Mouse (Mus musculus) gastrocnemius, postnatal 36 days (tissue): ENCODE results near the gene Gucy2d. TPM values are rescaled to one million over a fixed set of nuclear protein-coding genes. Genes with fewer than 3 reads are reported as not detected.
A peak's percentile ranks its signal among the peaks of the same experiment; 100 is the strongest.

Source experiments
- DNase-seq, 2 experiments: peaks; one replicate each; pipeline ENCODE4 v3.0.0; 2022
- intact Hi-C: fragments of 180-260 bp; cut with DNase I; formaldehyde crosslinking; loops from one replicate; pipeline ENCODE4 v1.15.1; 2025
- long read RNA-seq, 2 experiments: library from polyadenylated mRNA; stranded (forward); transcript quantifications; one replicate each; pipeline ENCODE4 v2.0.0; 2021
- total RNA-seq, 2 experiments: library from RNA; stranded (reverse); gene quantifications; 2 replicates each; pipeline ENCODE4 v1.2.3; 2021

Gucy2d gene
- under 1 TPM; 0.26 to 0.37 TPM for total RNA-seq
- long read RNA-seq, experiment 1: 0 reads
- long read RNA-seq, experiment 2: 0 reads

- DNase-seq: no peak
- intact Hi-C loops: no loop called here
Measured at GRCm38 (mm10) chr7:98439956-98440466, at the start of gene Gucy2d. TSS of gene Gucy2d (plus strand) at chr7:98440416.

- peak in 1 of 2 experiments; percentile 14 for DNase-seq
- intact Hi-C loops: no loop called here
Measured at GRCm38 (mm10) chr7:98390486-98390885, 49.7 kb upstream of the Gucy2d start.

GRCm38 (mm10) chr7:98391351-98391936 lies 48.8 kb upstream of the Gucy2d start:
- intact Hi-C loops: no loop called here
- no peak for DNase-seq

GRCm38 (mm10) chr7:98392466-98393201 lies 47.6 kb upstream of the Gucy2d start:
- no peak for DNase-seq
- intact Hi-C loops: no loop called here

- no peak for DNase-seq
- intact Hi-C loops: no loop called here
Measured at GRCm38 (mm10) chr7:98402582-98403574, 37.3 kb upstream of the Gucy2d start.

- intact Hi-C loops: no loop called here
Measured at GRCm38 (mm10) chr7:98403996-98404395, 36.2 kb upstream of the Gucy2d start.

GRCm38 (mm10) chr7:98407615-98408014 lies 32.6 kb upstream of the Gucy2d start:
- no peak for DNase-seq
- intact Hi-C loops: no loop called here

More at GRCm38 (mm10) chr7:98403996-98404395, 36.2 kb upstream of the Gucy2d start:
- no peak for DNase-seq

- intact Hi-C loops: no loop called here
Measured at GRCm38 (mm10) chr7:98413115-98413514, 27.1 kb upstream of the Gucy2d start.

GRCm38 (mm10) chr7:98415550-98415949 lies 24.7 kb upstream of the Gucy2d start:
- intact Hi-C loops: no loop called here
- no peak for DNase-seq

More at GRCm38 (mm10) chr7:98413115-98413514, 27.1 kb upstream of the Gucy2d start:
- DNase-seq: no peak

- intact Hi-C loops: no loop called here
Measured at GRCm38 (mm10) chr7:98416020-98416419, 24.2 kb upstream of the Gucy2d start.

GRCm38 (mm10) chr7:98418031-98418805 lies 22.0 kb upstream of the Gucy2d start:
- intact Hi-C loops: no loop called here
- no peak for DNase-seq

More at GRCm38 (mm10) chr7:98416020-98416419, 24.2 kb upstream of the Gucy2d start:
- DNase-seq: no peak

GRCm38 (mm10) chr7:98419366-98419765 lies 20.9 kb upstream of the Gucy2d start:
- intact Hi-C loops: no loop called here
- DNase-seq: no peak

GRCm38 (mm10) chr7:98423546-98423945 lies 16.7 kb upstream of the Gucy2d start:
- no peak for DNase-seq
- intact Hi-C loops: no loop called here

- no peak for DNase-seq
- intact Hi-C loops: no loop called here
Measured at GRCm38 (mm10) chr7:98424396-98424795, 15.8 kb upstream of the Gucy2d start.

- intact Hi-C loops: no loop called here
- DNase-seq: no peak
Measured at GRCm38 (mm10) chr7:98425551-98425950, 14.7 kb upstream of the Gucy2d start.

- intact Hi-C loops: no loop called here
- DNase-seq: no peak
Measured at GRCm38 (mm10) chr7:98426641-98427040, 13.6 kb upstream of the Gucy2d start.

GRCm38 (mm10) chr7:98427115-98427835 lies 12.9 kb upstream of the Gucy2d start:
- no peak for DNase-seq
- intact Hi-C loops: no loop called here

GRCm38 (mm10) chr7:98429579-98429978 lies 10.6 kb upstream of the Gucy2d start:
- no peak for DNase-seq
- intact Hi-C loops: no loop called here

- peak in 1 of 2 experiments; percentile 46 for DNase-seq
- intact Hi-C loops: loop anchor here (2.0 kb wide), 1 partner anchor 82 kb away; no protein-coding TSS in a partner anchor
Measured at GRCm38 (mm10) chr7:98430785-98431184, 9.4 kb upstream of the Gucy2d start.
